Mouse (Mus musculus) G1E (cell line): ENCODE data around the gene Heg1.

Source experiments
- CTCF ChIP-seq: IDR thresholded peaks from 2 replicates; pipeline ENCODE4 v1.5.1; 2012; ENCODE audit warnings: low read depth, low read length, inconsistent platforms, mixed read lengths
- GATA1 ChIP-seq: IDR thresholded peaks from 2 replicates; pipeline ENCODE4 v1.6.1; 2012; ENCODE audit warnings: borderline replicate concordance, low read length, inconsistent platforms, mixed read lengths
- POLR2AphosphoS5 ChIP-seq: IDR thresholded peaks from 2 replicates; pipeline ENCODE4 v1.6.1; 2012; ENCODE audit warnings: low read depth, low read length, inconsistent platforms; ENCODE audit not compliant: insufficient replicate concordance
- TAL1 ChIP-seq: conservative IDR thresholded peaks from 2 replicates; pipeline ENCODE4 v1.6.1; 2012; ENCODE audit warnings: low read depth, low read length, inconsistent platforms, mixed read lengths

- no peak for TF ChIP-seq CTCF
- no peak for TF ChIP-seq GATA1
- TF ChIP-seq TAL1 = no peak
- TF ChIP-seq POLR2AphosphoS5 = no peak
Measured at GRCm38 (mm10) chr16:33751590-33751989, 67.4 kb downstream of the Heg1 start.
